Mouse (Mus musculus) gastrocnemius, adult 2 months (tissue): ENCODE results near the gene A730071L15Rik. TPM values are rescaled to one million over a fixed set of nuclear protein-coding genes. Genes with fewer than 3 reads are reported as not detected.

Source experiments
- DNase-seq: peaks from one replicate; pipeline ENCODE4 v3.0.0; 2022
- H3K27ac ChIP-seq: fragments of 200-600 bp; 2 replicates; pipeline ENCODE4 v1.8.1; 2022; ENCODE audit warnings: mild to moderate bottlenecking
- H3K4me3 ChIP-seq: fragments of 200-600 bp; 2 replicates; pipeline ENCODE4 v1.8.1; 2022; ENCODE audit warnings: mild to moderate bottlenecking, moderate library complexity
- CTCF ChIP-seq: fragments of 200-600 bp; IDR thresholded peaks from 2 replicates; pipeline ENCODE4 v1.8.1; 2022; ENCODE audit warnings: antibody characterized with exemption, mild to moderate bottlenecking, moderate library complexity
- intact Hi-C: fragments of 180-260 bp; cut with DNase I; formaldehyde crosslinking; loops from one replicate; pipeline ENCODE4 v1.15.1; 2025
- total RNA-seq, 2 experiments: library from RNA; stranded (reverse); gene quantifications; 2 replicates each; pipeline ENCODE4 v1.2.3; 2021

A730071L15Rik gene
- total RNA-seq, 2 experiments from 2014 or later, result 0.15 to 0.20 TPM

DNA sequence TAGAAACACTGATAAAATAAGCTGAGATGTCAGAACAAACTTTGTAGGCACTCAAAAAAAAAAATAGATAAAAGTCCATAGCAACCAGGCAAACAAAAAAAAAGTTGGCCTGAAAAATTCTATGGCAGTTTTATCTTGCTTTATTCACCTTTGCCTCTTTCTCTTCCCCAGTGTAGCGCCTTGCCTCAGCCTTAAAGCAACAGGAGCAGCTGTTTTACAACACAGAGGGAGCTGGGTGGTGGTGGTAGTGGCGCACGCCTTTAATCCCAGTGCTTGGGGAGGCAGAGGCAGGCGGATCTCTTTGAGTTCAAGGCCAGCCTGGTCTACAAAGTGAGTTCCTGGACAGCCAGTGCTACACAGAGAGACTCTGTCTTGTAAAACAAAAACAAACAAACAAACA is 33.2 kb downstream of the A730071L15Rik start:
- no peak overlapping the region for H3K4me3 ChIP-seq
- no peak for TF ChIP-seq CTCF
- intact Hi-C loops, result no loop called here
- no peak overlapping the region for H3K27ac ChIP-seq
- DNase-seq, result no peak

GRCm38 (mm10) chr11:6244707-6245106 is 44.9 kb downstream of the A730071L15Rik start:
- no peak for DNase-seq
- intact Hi-C loops, result no loop called here
- Histone ChIP-seq H3K4me3 (no peak overlapping the region), H3K27ac (no peak overlapping the region)
- TF ChIP-seq CTCF, result no peak

Other genes starting within 250 kb of the A730071L15Rik start
- gene Gck, start 249.9 kb upstream of the A730071L15Rik start, total RNA-seq, result 1 to 10 TPM; 1.8 to 7.8 TPM
- gene Ykt6, start 244.3 kb upstream of the A730071L15Rik start, total RNA-seq, result 10 to 100 TPM; 37.0 to 46.7 TPM
- gene Camk2b, start 133.7 kb upstream of the A730071L15Rik start, total RNA-seq, result 100 to 1,000 TPM; 108 to 128 TPM
- 10 to 100 TPM; 64.3 to 67.9 TPM for gene Nudcd3, start 386 bp downstream of the A730071L15Rik start, total RNA-seq
- under 1 TPM; 0.31 to 0.36 TPM for gene Npc1l1, start 30.1 kb downstream of the A730071L15Rik start, total RNA-seq
- gene Ddx56, start 67.7 kb downstream of the A730071L15Rik start, total RNA-seq, result 10 to 100 TPM; 26.1 to 33.0 TPM
- gene Tmed4, start 74.8 kb downstream of the A730071L15Rik start, total RNA-seq, result 10 to 100 TPM; 57.7 to 75.6 TPM
- gene Ogdh, start 91.6 kb downstream of the A730071L15Rik start, total RNA-seq, result 100 to 1,000 TPM; 620 to 834 TPM
- 10 to 100 TPM; 45.4 to 52.0 TPM for gene Zmiz2, start 189.0 kb downstream of the A730071L15Rik start, total RNA-seq
- gene Ppia, start 215.4 kb downstream of the A730071L15Rik start, total RNA-seq, result 100 to 1,000 TPM; 205 to 209 TPM
- 10 to 100 TPM; 44.2 to 70.3 TPM for gene H2afv, start 244.4 kb downstream of the A730071L15Rik start, total RNA-seq